Mouse (Mus musculus) myocyte (in vitro differentiated cells): ENCODE results near the gene Mboat2.

Experiments
- CEBPB ChIP-seq: IDR thresholded peaks from 2 replicates; pipeline ENCODE4 v1.6.1; 2011; ENCODE audit warnings: mild to moderate bottlenecking, moderate library complexity; ENCODE audit not compliant: poor library complexity, insufficient read depth, severe bottlenecking
- E2F4 ChIP-seq: IDR thresholded peaks from one replicate; pipeline ENCODE4 v1.6.1; 2011; ENCODE audit warnings: mild to moderate bottlenecking, control low read depth, moderate library complexity; ENCODE audit not compliant: insufficient read depth
- MAX ChIP-seq: IDR thresholded peaks from one replicate; pipeline ENCODE4 v1.6.1; 2011; ENCODE audit warnings: low read depth, mild to moderate bottlenecking, control low read depth
- MYOD1 ChIP-seq, 3 experiments: IDR thresholded peaks; one replicate each; pipeline ENCODE4 v1.6.1; 2011; ENCODE audit warnings: control low read depth in 2 of 3, low read depth in 2 of 3, mild to moderate bottlenecking in 2 of 3, moderate library complexity in 1 of 3; ENCODE audit not compliant: insufficient read length in 2 of 3, control insufficient read depth in 1 of 3
- MYOG ChIP-seq, 3 experiments: IDR thresholded peaks; one replicate each; pipeline ENCODE4 v1.6.1; 2011; ENCODE audit warnings: control low read depth in 2 of 3, low read depth in 2 of 3, mild to moderate bottlenecking in 2 of 3; ENCODE audit not compliant: insufficient read length in 2 of 3, control insufficient read depth in 1 of 3, insufficient read depth in 1 of 3
- POLR2A ChIP-seq: IDR thresholded peaks from one replicate; pipeline ENCODE4 v1.6.1; 2011; ENCODE audit warnings: low read depth, mild to moderate bottlenecking, control low read depth, moderate library complexity; ENCODE audit not compliant: insufficient read length
- POLR2AphosphoS2 ChIP-seq: IDR thresholded peaks from one replicate; pipeline ENCODE4 v1.6.1; 2011; ENCODE audit warnings: low read depth, control low read depth; ENCODE audit not compliant: insufficient read length
- USF1 ChIP-seq: IDR thresholded peaks from one replicate; pipeline ENCODE4 v1.6.1; 2011; ENCODE audit warnings: low read depth, mild to moderate bottlenecking, control low read depth, moderate library complexity

- TF ChIP-seq MYOG (IDR thresholded peaks at IDR 0.05; ENCODE audit: control insufficient read depth in 1 of 3, insufficient read depth in 1 of 3, insufficient read length in 2 of 3, low read depth in 2 of 3) (no peak), MYOD1 (IDR thresholded peaks at IDR 0.05; ENCODE audit: control insufficient read depth in 1 of 3, insufficient read length in 2 of 3, low read depth in 2 of 3) (no peak), MAX (no peak), USF1 (no peak), CEBPB (no peak), POLR2A (no peak), E2F4 (no peak), POLR2AphosphoS2 (no peak)
These were observed 134.7 kb downstream of the Mboat2 start for GRCm38 (mm10) chr12:24965406-24965805.
